Mouse (Mus musculus) heart, postnatal 4 days (tissue): ENCODE measurements around the gene Peak1. TPM values are rescaled to one million over a fixed set of nuclear protein-coding genes. Genes with fewer than 3 reads are reported as not detected.
"Not testable (repeated sequence)": the region's sequence is repeated elsewhere in the genome, so short reads cannot be mapped to it uniquely, and the experiment has no call there.

ENCODE experiments used
- DNase-seq: peaks from one replicate; pipeline ENCODE4 v3.0.0; 2021
- total RNA-seq, 2 experiments: library from RNA; stranded (reverse); gene quantifications; 2 replicates each; pipeline ENCODE4 v1.2.3; 2021

Peak1 gene
- total RNA-seq = 10 to 100 TPM; 49.2 to 55.0 TPM

GRCm38 (mm10) chr9:56417948-56418737 lies at the start of gene Peak1, which contains the start of gene Hmg20a:
Peak1 (minus strand) TSS chr9:56418067.
Hmg20a (plus strand) TSS chr9:56418609.
- DNase-seq = peak; percentile 100

GRCm38 (mm10) chr9:56466251-56466650 lies 48.4 kb upstream of the Peak1 start:
- no peak for DNase-seq

GRCm38 (mm10) chr9:56464863-56465654 lies 47.2 kb upstream of the Peak1 start:
- no peak for DNase-seq

GRCm38 (mm10) chr9:56463686-56464515 lies 46.0 kb upstream of the Peak1 start:
- peak; percentile 32 for DNase-seq

GRCm38 (mm10) chr9:56463046-56463445 lies 45.2 kb upstream of the Peak1 start:
- DNase-seq = no peak

- DNase-seq = no peak
Measured at GRCm38 (mm10) chr9:56462606-56463005, 44.7 kb upstream of the Peak1 start.

GRCm38 (mm10) chr9:56460987-56461386 lies 43.1 kb upstream of the Peak1 start:
- DNase-seq = no peak

- no peak for DNase-seq
Measured at GRCm38 (mm10) chr9:56456426-56456825, 38.6 kb upstream of the Peak1 start.

- no peak for DNase-seq
Measured at GRCm38 (mm10) chr9:56453038-56453815, 35.4 kb upstream of the Peak1 start.

- no peak for DNase-seq
Measured at GRCm38 (mm10) chr9:56451570-56451969, 33.7 kb upstream of the Peak1 start.

- DNase-seq = no peak
Measured at GRCm38 (mm10) chr9:56439699-56440098, 21.8 kb upstream of the Peak1 start.

- DNase-seq = not testable (repeated sequence)
Measured at GRCm38 (mm10) chr9:56437300-56437892, 19.5 kb upstream of the Peak1 start.

GRCm38 (mm10) chr9:56435821-56436526 lies 18.1 kb upstream of the Peak1 start:
- no peak for DNase-seq

- DNase-seq = no peak
Measured at GRCm38 (mm10) chr9:56424861-56425260, 7.0 kb upstream of the Peak1 start.

GRCm38 (mm10) chr9:56421991-56422390 lies 4.1 kb upstream of the Peak1 start:
- no peak for DNase-seq

GRCm38 (mm10) chr9:56420892-56421601 lies 3.2 kb upstream of the Peak1 start:
- no peak for DNase-seq

- DNase-seq = no peak
Measured at GRCm38 (mm10) chr9:56420236-56420635, 2.4 kb upstream of the Peak1 start.

GRCm38 (mm10) chr9:56418738-56419239 lies 922 bp upstream of the Peak1 start:
- peak; percentile 84 for DNase-seq

- DNase-seq = peak; percentile 93
Measured at GRCm38 (mm10) chr9:56417415-56417947, 386 bp downstream of the Peak1 start.
